In genomic region chr11:31703173-31703572, GRCm38 (mm10) we compare ENCODE assay signal across 12 mouse cellular contexts. TPM values are rescaled to one million over a fixed set of nuclear protein-coding genes. Genes with fewer than 3 reads are reported as not detected.
DNase-seq lines count a peak whose midpoint lies in the region; TF ChIP-seq lines count a peak whose summit lies in the region.
"Had no signal": no experiment of that assay in that cellular context is flagged by ENCODE, and none has a peak within 500 bp of the region (broad histone marks: within the 10 kb centered on the region; RNA-seq: fewer than 3 reads in every experiment).

No protein-coding gene starts in this region.

- no peak overlapping the region for H3K4me3 ChIP-seq in gastrocnemius, adult 2 months
- H3K4me3 ChIP-seq: forebrain, embryonic 15.5 days; liver, embryonic 12.5 days had no signal

- peak overlapping the region; percentile 49 for H3K27ac ChIP-seq in gastrocnemius, adult 2 months
- H3K27ac ChIP-seq: forebrain, embryonic 15.5 days; kidney, postnatal 0 days; liver, embryonic 12.5 days had no signal

- intact Hi-C loops in gastrocnemius, adult 2 months (cut with DNase I), result no loop called here
- intact Hi-C loops in left cerebral cortex, postnatal 4 days (cut with DNase I), result no loop called here
- intact Hi-C loops in heart, postnatal 10 days (cut with DNase I), result no loop called here

- no peak for DNase-seq in gastrocnemius, adult 2 months
- DNase-seq in gastrocnemius, adult 18-20 months (ENCODE audit: low spot score), result no peak
- peak; percentile 63 for DNase-seq in left cerebral cortex, adult 11 months (ENCODE audit: low spot score)
- DNase-seq in left cerebral cortex, postnatal 4 days, result no peak
- DNase-seq in heart, postnatal 10 days, result peak; percentile 45 to 53
- peak; percentile 73 to 75 for DNase-seq in right cerebral cortex, adult 2 months (ENCODE audit: low spot score in 2 of 2)
- DNase-seq in adrenal gland, adult 8-10 months, result no peak
- no peak for DNase-seq in cerebellum, postnatal 4 days (ENCODE audit: low spot score in 2 of 2)
- DNase-seq: B cell, adult 2 months had no signal

- no peak for TF ChIP-seq CTCF in gastrocnemius, adult 2 months (IDR thresholded peaks at IDR 0.05)

RNA-seq across cellular contexts. Expression of gene Bod1, which starts 31.5 kb away (rescaled TPM):
- total RNA-seq in gastrocnemius, adult 2 months (2021), result 100 to 1,000 TPM; 137 to 158 TPM
- total RNA-seq in gastrocnemius, adult 18-20 months (2021), result 100 to 1,000 TPM; 151 to 175 TPM
- total RNA-seq in left cerebral cortex, postnatal 4 days (2021), result 10 to 100 TPM; 96.7 to 99.4 TPM
- 100 to 1,000 TPM in 1 of 2 experiments, 10 to 100 TPM in 1; 87.3 to 101 TPM for total RNA-seq in heart, postnatal 10 days (2021)
- 10 to 100 TPM; 61.7 to 72.4 (median 68.6) TPM for total RNA-seq in adrenal gland, adult 8-10 months (2022)

Comparison
In these comparisons a context has a peak if more than half of its experiments do, and no peak if none do; other contexts are left out.
1. DNase-seq: peak in left cerebral cortex, adult 11 months (single experiment), heart, postnatal 10 days (2 of 2) and right cerebral cortex, adult 2 months (2 of 2); none in gastrocnemius, adult 2 months (single experiment), gastrocnemius, adult 18-20 months (single experiment), left cerebral cortex, postnatal 4 days (single experiment), adrenal gland, adult 8-10 months (single experiment) and cerebellum, postnatal 4 days (0 of 2).